ENCODE assay signal across 11 mouse cellular contexts in genomic region chr6:86639180-86640160, GRCm38 (mm10). TPM values are rescaled to one million over a fixed set of nuclear protein-coding genes. Genes with fewer than 3 reads are reported as not detected.
DNase-seq lines count a peak whose midpoint lies in the region; ATAC-seq and TF ChIP-seq lines count a peak whose summit lies in the region.
"Had no signal": no experiment of that assay in that cellular context is flagged by ENCODE, and none has a peak within 500 bp of the region (broad histone marks: within the 10 kb centered on the region; RNA-seq: fewer than 3 reads in every experiment).

No protein-coding gene starts in this region.

- peak; percentile 85 to 87 for TF ChIP-seq EP300 in MEL (IDR thresholded peaks at IDR 0.05; ENCODE audit: low read depth in 1 of 2, low read length in 2 of 2)

- no peak overlapping the region for H3K4me3 ChIP-seq in kidney, embryonic 15.5 days (replicated peaks)
- H3K4me3 ChIP-seq in kidney, embryonic 14.5 days (ENCODE audit: low read length), result no peak overlapping the region
- H3K4me3 ChIP-seq in MEL (ENCODE audit: control insufficient read depth in 1 of 2, insufficient read depth in 1 of 2, low read depth in 2 of 2, low read length in 2 of 2), result no peak overlapping the region
- no peak overlapping the region for H3K4me3 ChIP-seq in hindbrain, embryonic 11.5 days (ENCODE audit: low read depth, low read length)

- H3K27ac ChIP-seq in kidney, embryonic 15.5 days, result no peak overlapping the region
- H3K27ac ChIP-seq in kidney, embryonic 14.5 days (ENCODE audit: low read depth, low read length), result no peak overlapping the region
- peak overlapping the region; percentile 32 for H3K27ac ChIP-seq in MEL (ENCODE audit: control insufficient read depth, low read depth, low read length)
- H3K27ac ChIP-seq in hindbrain, embryonic 11.5 days (ENCODE audit: low read depth, low read length), result no peak overlapping the region

- no peaks in the 10 kb centered on the region for H3K4me1 ChIP-seq in kidney, embryonic 15.5 days
- no peaks in the 10 kb centered on the region for H3K4me1 ChIP-seq in kidney, embryonic 14.5 days (ENCODE audit: control insufficient read depth, insufficient read depth, low read length)
- H3K4me1 ChIP-seq in MEL (ENCODE audit: control insufficient read depth in 1 of 2, insufficient read depth in 2 of 2, low read length in 2 of 2), result peaks cover 10 to 30% of the 10 kb centered on the region in 2 experiments
- no peaks in the 10 kb centered on the region for H3K4me1 ChIP-seq in hindbrain, embryonic 11.5 days (replicated peaks; ENCODE audit: control insufficient read depth, insufficient read depth, low read length)

- 80% methylated on average over 18 of the region's 18 CpGs for WGBS in kidney, embryonic 15.5 days
- WGBS in kidney, embryonic 14.5 days, result 83% methylated on average over 18 of the region's 18 CpGs
- 82% methylated on average over 18 of the region's 18 CpGs for WGBS in hindbrain, embryonic 11.5 days

- TF ChIP-seq POLR2A in MEL (IDR thresholded peaks at IDR 0.05; ENCODE audit: control insufficient read depth in 1 of 2, insufficient read depth in 1 of 2, low read depth in 1 of 2, low read length in 2 of 2, poor library complexity in 1 of 2), result no peak

- no peak for TF ChIP-seq CTCF in MEL (IDR thresholded peaks at IDR 0.05 in 2 of 3, conservative IDR thresholded peaks at IDR 0.05 in 1 of 3; ENCODE audit: control insufficient read depth in 1 of 3, insufficient read depth in 1 of 3, low read depth in 2 of 3, low read length in 3 of 3, poor library complexity in 1 of 3, severe bottlenecking in 1 of 3)

- H3K9ac ChIP-seq in kidney, embryonic 15.5 days, result no peak overlapping the region
- no peak overlapping the region for H3K9ac ChIP-seq in kidney, embryonic 14.5 days (ENCODE audit: low read depth, low read length)
- no peak overlapping the region for H3K9ac ChIP-seq in MEL (ENCODE audit: control insufficient read depth, low read depth, low read length, poor library complexity, severe bottlenecking)
- no peak overlapping the region for H3K9ac ChIP-seq in hindbrain, embryonic 11.5 days (ENCODE audit: low read depth, low read length)

- no peaks in the 10 kb centered on the region for H3K79me2 ChIP-seq in MEL (ENCODE audit: control insufficient read depth, insufficient read depth, low read length, poor library complexity)

- DNase-seq in MEL (ENCODE audit: low read depth, low spot score), result peak; percentile 87
- DNase-seq in right cerebral cortex, postnatal 10 days (ENCODE audit: low spot score in 2 of 2), result no peak
- DNase-seq in hindbrain, embryonic 11.5 days (ENCODE audit: low spot score), result no peak
- DNase-seq in cerebellum, postnatal 36 days, result no peak
- DNase-seq: kidney, adult 2 months; right cerebral cortex, adult 18-20 months had no signal

- no peaks in the 10 kb centered on the region for H3K36me3 ChIP-seq in kidney, embryonic 15.5 days
- no peaks in the 10 kb centered on the region for H3K36me3 ChIP-seq in kidney, embryonic 14.5 days (ENCODE audit: control insufficient read depth, insufficient read depth, low read length)
- peaks cover 0 to 22% of the 10 kb centered on the region in 2 experiments; a peak in 2 of 4 replicates for H3K36me3 ChIP-seq in MEL (ENCODE audit: control insufficient read depth in 1 of 2, insufficient read depth in 2 of 2, low read length in 2 of 2)
- H3K36me3 ChIP-seq in hindbrain, embryonic 11.5 days (ENCODE audit: control insufficient read depth, insufficient read depth, low read length), result no peaks in the 10 kb centered on the region

- no peak for TF ChIP-seq RAD21 in MEL (IDR thresholded peaks at IDR 0.05; ENCODE audit: low read depth, low read length)

- no peak overlapping the region for H3K4me2 ChIP-seq in kidney, embryonic 15.5 days
- H3K4me2 ChIP-seq in kidney, embryonic 14.5 days (replicated peaks; ENCODE audit: low read depth, low read length), result no peak overlapping the region
- no peak overlapping the region for H3K4me2 ChIP-seq in hindbrain, embryonic 11.5 days (replicated peaks; ENCODE audit: low read depth, low read length)

- H3K9me3 ChIP-seq in kidney, embryonic 15.5 days (replicated peaks), result no peaks in the 10 kb centered on the region
- H3K9me3 ChIP-seq in kidney, embryonic 14.5 days (ENCODE audit: control insufficient read depth, low read length), result no peaks in the 10 kb centered on the region
- H3K9me3 ChIP-seq in MEL (replicated peaks; ENCODE audit: insufficient read depth, low read length), result no peaks in the 10 kb centered on the region
- no peaks in the 10 kb centered on the region for H3K9me3 ChIP-seq in hindbrain, embryonic 11.5 days (ENCODE audit: control insufficient read depth, low read length)

- ATAC-seq in kidney, embryonic 15.5 days (replicated peaks; ENCODE audit: low FRiP score), result peak; percentile 72
- ATAC-seq in kidney, embryonic 14.5 days (ENCODE audit: low FRiP score, low TSS enrichment), result no peak
- ATAC-seq in hematopoietic stem cell, adult 5-6 weeks (replicated peaks in 1 of 2; ENCODE audit: insufficient read depth in 1 of 2, low FRiP score in 2 of 2, low TSS enrichment in 1 of 2, low read depth in 1 of 2, poor library complexity in 2 of 2, severe bottlenecking in 2 of 2), result peak; percentile 59 to 66; a peak in 3 of 4 replicates
- peak; percentile 10; the same call in 1 of the 2 replicates for ATAC-seq in neutrophil, adult 5-6 weeks (ENCODE audit: extremely low read depth, insufficient number of reproducible peaks, low FRiP score, poor library complexity, severe bottlenecking)
- no peak for ATAC-seq in hindbrain, embryonic 11.5 days (ENCODE audit: low FRiP score)

- H3K27me3 ChIP-seq in kidney, embryonic 15.5 days, result no peaks in the 10 kb centered on the region
- H3K27me3 ChIP-seq in kidney, embryonic 14.5 days (ENCODE audit: control insufficient read depth, insufficient read depth, low read length), result no peaks in the 10 kb centered on the region
- no peaks in the 10 kb centered on the region for H3K27me3 ChIP-seq in MEL (ENCODE audit: control insufficient read depth in 1 of 2, insufficient read depth in 2 of 2, low read length in 2 of 2)
- no peaks in the 10 kb centered on the region for H3K27me3 ChIP-seq in hindbrain, embryonic 11.5 days (ENCODE audit: control insufficient read depth, insufficient read depth, low read length)

TF ChIP-seq in MEL, 35 proteins besides CTCF, POLR2A, EP300 and RAD21 (continues in another document):
- TF ChIP-seq RCOR1 (IDR thresholded peaks at IDR 0.05; ENCODE audit: low read depth, low read length) (peak; percentile 42; the same call in 1 of the 2 replicates), SMC3 (IDR thresholded peaks at IDR 0.05; ENCODE audit: low read depth, low read length) (no peak), TCF12 (IDR thresholded peaks at IDR 0.05; ENCODE audit: low read depth, low read length) (peak; percentile 90), USF1 (IDR thresholded peaks at IDR 0.05; ENCODE audit: low read depth, low read length) (peak; percentile 39; the same call in 1 of the 2 replicates), SIN3A (IDR thresholded peaks at IDR 0.05; ENCODE audit: low read length) (peak; percentile 40; the same call in 1 of the 2 replicates), CHD2 (IDR thresholded peaks at IDR 0.05; ENCODE audit: low read length) (no peak), ETS1 (IDR thresholded peaks at IDR 0.05; ENCODE audit: low read depth, low read length) (peak; percentile 81), USF2 (IDR thresholded peaks at IDR 0.05; ENCODE audit: borderline replicate concordance in 1 of 2, insufficient read depth in 1 of 2, low read depth in 1 of 2, low read length in 2 of 2) (no peak), MAFK (IDR thresholded peaks at IDR 0.05; ENCODE audit: borderline replicate concordance, low read depth, low read length) (no peak), ZMIZ1 (IDR thresholded peaks at IDR 0.05; ENCODE audit: low read depth, low read length) (no peak), NELFE (IDR thresholded peaks at IDR 0.05; ENCODE audit: low read depth, low read length) (no peak), JUND (IDR thresholded peaks at IDR 0.05; ENCODE audit: low read depth, low read length) (peak; percentile 42; the same call in 1 of the 2 replicates), CHD1 (IDR thresholded peaks at IDR 0.05; ENCODE audit: low read depth, low read length) (no peak), GATA1 (IDR thresholded peaks at IDR 0.05; ENCODE audit: low read depth, low read length) (peak; percentile 86), TBP (IDR thresholded peaks at IDR 0.05; ENCODE audit: low read depth, low read length) (peak; percentile 44; the same call in 1 of the 2 replicates)

RNA-seq across cellular contexts. Expression of gene Asprv1, which starts 11.5 kb away (rescaled TPM):
- polyA plus RNA-seq in kidney, embryonic 15.5 days (2015; fragmentation: Nextera tagmentation; extraction: Ambion mirVana), result 2.6 and 4.5 TPM in 2 replicates
- polyA plus RNA-seq in kidney, embryonic 14.5 days (2014; fragmentation: Nextera tagmentation; extraction: Ambion mirVana), result 0.50 and 0.61 TPM in 2 replicates
- not detected in 2 replicates for total RNA-seq in MEL (2012; rRNA removed)
- not detected for polyA plus RNA-seq in MEL (2012; ENCODE audit: insufficient read depth in 1 of 2, insufficient read length in 2 of 2, low read depth in 1 of 2, low replicate concordance in 2 of 2, missing spikeins in 1 of 2)
- total RNA-seq in hematopoietic stem cell, adult 5-6 weeks (2017), result 0.69 and 6.6 TPM in 2 replicates
- total RNA-seq in neutrophil, adult 5-6 weeks (2017), result 195 and 207 TPM in 2 replicates
- polyA plus RNA-seq in hindbrain, embryonic 11.5 days (2014; fragmentation: Nextera tagmentation; extraction: Ambion mirVana), result 0.25 and 0.88 TPM in 2 replicates
- total RNA-seq: monocyte, adult 5-6 weeks had no signal

RNA-seq across cellular contexts. Expression of gene Mxd1, which starts 29.5 kb away (rescaled TPM):
- 10.4 and 11.9 TPM in 2 replicates for polyA plus RNA-seq in kidney, embryonic 15.5 days (2015; fragmentation: Nextera tagmentation; extraction: Ambion mirVana)
- 5.4 and 8.8 TPM in 2 replicates for polyA plus RNA-seq in kidney, embryonic 14.5 days (2014; fragmentation: Nextera tagmentation; extraction: Ambion mirVana)
- total RNA-seq in MEL (2012; rRNA removed), result 3.1 and 3.2 TPM in 2 replicates
- polyA plus RNA-seq in MEL (2012; ENCODE audit: insufficient read depth in 1 of 2, insufficient read length in 2 of 2, low read depth in 1 of 2, low replicate concordance in 2 of 2, missing spikeins in 1 of 2), result 1 to 10 TPM in 1 of 2 experiments, not detected in 1; 3.6 TPM
- total RNA-seq in hematopoietic stem cell, adult 5-6 weeks (2017), result 35.1 and 46.5 TPM in 2 replicates
- total RNA-seq in neutrophil, adult 5-6 weeks (2017), result 846 and 903 TPM in 2 replicates
- 16.6 and 22.4 TPM in 2 replicates for polyA plus RNA-seq in hindbrain, embryonic 11.5 days (2014; fragmentation: Nextera tagmentation; extraction: Ambion mirVana)

RNA-seq across cellular contexts. Expression of gene Snrnp27, which starts 44.9 kb away (rescaled TPM):
- polyA plus RNA-seq in kidney, embryonic 15.5 days (2015; fragmentation: Nextera tagmentation; extraction: Ambion mirVana), result 106 and 123 TPM in 2 replicates
- 125 and 142 TPM in 2 replicates for polyA plus RNA-seq in kidney, embryonic 14.5 days (2014; fragmentation: Nextera tagmentation; extraction: Ambion mirVana)
- 74.8 and 79.3 TPM in 2 replicates for total RNA-seq in MEL (2012; rRNA removed)
- 100 to 1,000 TPM; 106 to 225 TPM for polyA plus RNA-seq in MEL (2012; ENCODE audit: insufficient read depth in 1 of 2, insufficient read length in 2 of 2, low read depth in 1 of 2, low replicate concordance in 2 of 2, missing spikeins in 1 of 2)
- 83.7 and 90.9 TPM in 2 replicates for total RNA-seq in hematopoietic stem cell, adult 5-6 weeks (2017)
- 58.8 and 65.9 TPM in 2 replicates for total RNA-seq in neutrophil, adult 5-6 weeks (2017)
- polyA plus RNA-seq in hindbrain, embryonic 11.5 days (2014; fragmentation: Nextera tagmentation; extraction: Ambion mirVana), result 130 and 134 TPM in 2 replicates

Comparison
In these comparisons a context has a peak if more than half of its experiments do, and no peak if none do; other contexts are left out.
1. ATAC-seq: peak in kidney, embryonic 15.5 days (single experiment), hematopoietic stem cell, adult 5-6 weeks (2 of 2) and neutrophil, adult 5-6 weeks (single experiment); none in kidney, embryonic 14.5 days (single experiment) and hindbrain, embryonic 11.5 days (single experiment).